10 mouse cellular contexts compared by ENCODE assay signal in the genomic region with DNA sequence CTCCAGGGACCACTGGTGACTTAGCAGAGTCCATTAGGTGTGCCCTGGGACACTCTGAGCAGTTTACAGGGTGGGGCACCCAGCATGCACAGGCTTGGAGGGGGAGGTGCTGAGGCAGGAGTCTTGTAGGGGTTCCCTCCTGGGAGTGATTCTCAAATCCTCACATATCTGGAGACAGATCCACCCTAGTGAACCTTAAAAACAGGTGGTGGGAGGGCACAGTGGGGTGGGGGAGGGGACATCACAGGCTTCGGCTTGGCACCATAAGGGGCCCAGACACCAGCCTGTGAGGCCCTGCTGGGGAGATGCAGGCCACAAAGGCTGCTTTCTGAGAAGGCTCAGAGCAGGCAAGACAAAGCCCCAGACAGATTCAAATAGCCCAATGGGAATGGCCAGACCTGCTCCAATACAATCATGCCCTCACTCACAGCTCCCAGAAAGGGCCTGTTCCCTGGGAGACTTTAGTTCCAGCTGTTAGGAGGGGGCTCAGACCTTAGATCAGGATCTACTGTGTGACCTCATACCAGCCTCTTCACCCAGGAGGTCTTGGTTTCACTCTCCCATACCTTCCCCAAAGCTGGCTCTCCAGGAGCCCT. TPM values are rescaled to one million over a fixed set of nuclear protein-coding genes. Genes with fewer than 3 reads are reported as not detected.
DNase-seq lines count a peak whose midpoint lies in the region; ATAC-seq lines count a peak whose summit lies in the region.
"Had no signal": no experiment of that assay in that cellular context is flagged by ENCODE, and none has a peak within 500 bp of the region (broad histone marks: within the 10 kb centered on the region; RNA-seq: fewer than 3 reads in every experiment).

No protein-coding gene starts in this region.

- ATAC-seq in kidney, embryonic 14.5 days (ENCODE audit: low FRiP score, low TSS enrichment): no peak
- peak; percentile 48; the same call in 1 of the 2 replicates for ATAC-seq in embryonic facial prominence, embryonic 11.5 days (replicated peaks; ENCODE audit: insufficient number of reproducible peaks, low FRiP score, low TSS enrichment, low read depth)
- ATAC-seq in limb, embryonic 11.5 days (ENCODE audit: insufficient number of reproducible peaks, low FRiP score, low TSS enrichment, low read depth): no peak

- peak overlapping the region; percentile 23; the same call in 1 of the 2 replicates for H3K9ac ChIP-seq in kidney, embryonic 14.5 days (ENCODE audit: low read depth, low read length)
- H3K9ac ChIP-seq in embryonic facial prominence, embryonic 11.5 days (replicated peaks; ENCODE audit: low read length): peak overlapping the region; percentile 1; the same call in 1 of the 2 replicates
- peak overlapping the region; percentile 32 for H3K9ac ChIP-seq in limb, embryonic 11.5 days (ENCODE audit: low read length)

- no peaks in the 10 kb centered on the region for H3K36me3 ChIP-seq in kidney, embryonic 14.5 days (ENCODE audit: control insufficient read depth, insufficient read depth, low read length)
- no peaks in the 10 kb centered on the region for H3K36me3 ChIP-seq in embryonic facial prominence, embryonic 11.5 days (replicated peaks; ENCODE audit: control insufficient read depth, insufficient read depth, low read depth, low read length)
- no peaks in the 10 kb centered on the region for H3K36me3 ChIP-seq in limb, embryonic 11.5 days (ENCODE audit: control insufficient read depth, insufficient read depth, low read length)

- no peaks in the 10 kb centered on the region for H3K9me3 ChIP-seq in kidney, embryonic 14.5 days (ENCODE audit: control insufficient read depth, low read length)
- no peaks in the 10 kb centered on the region for H3K9me3 ChIP-seq in embryonic facial prominence, embryonic 11.5 days (replicated peaks; ENCODE audit: control insufficient read depth, low read length)
- no peaks in the 10 kb centered on the region for H3K9me3 ChIP-seq in limb, embryonic 11.5 days (ENCODE audit: control insufficient read depth, low read length)

- H3K4me3 ChIP-seq in kidney, embryonic 14.5 days (ENCODE audit: low read length): no peak overlapping the region
- H3K4me3 ChIP-seq in embryonic facial prominence, embryonic 11.5 days (ENCODE audit: low read depth, low read length): no peak overlapping the region
- no peak overlapping the region for H3K4me3 ChIP-seq in limb, embryonic 11.5 days (ENCODE audit: low read depth, low read length)

- H3K4me1 ChIP-seq in kidney, embryonic 14.5 days (ENCODE audit: control insufficient read depth, insufficient read depth, low read length): peaks cover 40% of the 10 kb centered on the region
- peaks cover 2% of the 10 kb centered on the region for H3K4me1 ChIP-seq in embryonic facial prominence, embryonic 11.5 days (ENCODE audit: control insufficient read depth, insufficient read depth, low read length)
- peaks cover 20% of the 10 kb centered on the region for H3K4me1 ChIP-seq in limb, embryonic 11.5 days (ENCODE audit: control insufficient read depth, insufficient read depth, low read length)

- no peaks in the 10 kb centered on the region for H3K27me3 ChIP-seq in kidney, embryonic 14.5 days (ENCODE audit: control insufficient read depth, insufficient read depth, low read length)
- H3K27me3 ChIP-seq in embryonic facial prominence, embryonic 11.5 days (ENCODE audit: control insufficient read depth, insufficient read depth, low read length): no peaks in the 10 kb centered on the region
- H3K27me3 ChIP-seq in limb, embryonic 11.5 days (ENCODE audit: control insufficient read depth, insufficient read depth, low read length): no peaks in the 10 kb centered on the region

- H3K4me2 ChIP-seq in kidney, embryonic 14.5 days (replicated peaks; ENCODE audit: low read depth, low read length): no peak overlapping the region
- peak overlapping the region; percentile 19; the same call in 1 of the 2 replicates for H3K4me2 ChIP-seq in embryonic facial prominence, embryonic 11.5 days (ENCODE audit: low read depth, low read length)
- H3K4me2 ChIP-seq in limb, embryonic 11.5 days (ENCODE audit: low read depth, severe bottlenecking): no peak overlapping the region

- no peak for DNase-seq in kidney, postnatal 14 days
- DNase-seq in embryonic facial prominence, embryonic 11.5 days (ENCODE audit: low spot score): no peak
- no peak for DNase-seq in limb, embryonic 11.5 days (ENCODE audit: low spot score)
- DNase-seq in retina, embryonic 14.5 days (ENCODE audit: low spot score): peak; percentile 49
- DNase-seq in adrenal gland, postnatal 4 days (ENCODE audit: low spot score in 2 of 2): no peak
- no peak for DNase-seq in kidney, postnatal 4 days
- no peak for DNase-seq in right cerebral cortex, adult 2 months (ENCODE audit: low spot score in 2 of 2)
- DNase-seq: cerebellum, postnatal 25 days had no signal

- WGBS in kidney, embryonic 14.5 days: 33% methylated on average over 1 of the region's 1 CpGs
- 55% methylated on average over 1 of the region's 1 CpGs for WGBS in embryonic facial prominence, embryonic 11.5 days
- 7% methylated on average over 1 of the region's 1 CpGs for WGBS in limb, embryonic 11.5 days

- no peak overlapping the region for H3K27ac ChIP-seq in kidney, embryonic 14.5 days (ENCODE audit: low read depth, low read length)
- H3K27ac ChIP-seq in embryonic facial prominence, embryonic 11.5 days (replicated peaks; ENCODE audit: low read depth, low read length): no peak overlapping the region
- H3K27ac ChIP-seq in limb, embryonic 11.5 days (replicated peaks; ENCODE audit: low read depth, low read length): 0 out of 2 replicates have a peak overlapping the region, but pooled peaks have one; percentile 18

RNA-seq across cellular contexts. Expression of a gene that starts 6.5 kb away (rescaled TPM):
- 10.2 and 18.4 TPM in 2 replicates for polyA plus RNA-seq in kidney, embryonic 14.5 days (2014; fragmentation: Nextera tagmentation; extraction: Ambion mirVana)
- 8.4 and 9.4 TPM in 2 replicates for polyA plus RNA-seq in embryonic facial prominence, embryonic 11.5 days (2014; fragmentation: Nextera tagmentation; extraction: Ambion mirVana)
- polyA plus RNA-seq in limb, embryonic 11.5 days (2014; fragmentation: Nextera tagmentation; extraction: Ambion mirVana): 7.4 and 7.7 TPM in 2 replicates
- total RNA-seq in adrenal gland, postnatal 4 days (2021): 10 to 100 TPM; 46.6 to 57.7 TPM

RNA-seq across cellular contexts. Expression of a gene that starts 45.3 kb away (rescaled TPM):
- 21.1 and 25.9 TPM in 2 replicates for polyA plus RNA-seq in kidney, embryonic 14.5 days (2014; fragmentation: Nextera tagmentation; extraction: Ambion mirVana)
- polyA plus RNA-seq in embryonic facial prominence, embryonic 11.5 days (2014; fragmentation: Nextera tagmentation; extraction: Ambion mirVana): 34.5 and 37.2 TPM in 2 replicates
- 33.9 and 36.2 TPM in 2 replicates for polyA plus RNA-seq in limb, embryonic 11.5 days (2014; fragmentation: Nextera tagmentation; extraction: Ambion mirVana)
- 10 to 100 TPM; 10.1 to 12.2 TPM for total RNA-seq in adrenal gland, postnatal 4 days (2021)

RNA-seq across cellular contexts. Expression of a gene that starts 45.4 kb away (rescaled TPM):
- polyA plus RNA-seq in kidney, embryonic 14.5 days (2014; fragmentation: Nextera tagmentation; extraction: Ambion mirVana): 11.9 and 12.1 TPM in 2 replicates
- 10.1 and 10.9 TPM in 2 replicates for polyA plus RNA-seq in embryonic facial prominence, embryonic 11.5 days (2014; fragmentation: Nextera tagmentation; extraction: Ambion mirVana)
- polyA plus RNA-seq in limb, embryonic 11.5 days (2014; fragmentation: Nextera tagmentation; extraction: Ambion mirVana): 9.7 and 10.7 TPM in 2 replicates
- 1 to 10 TPM; 4.5 to 4.8 TPM for total RNA-seq in adrenal gland, postnatal 4 days (2021)

RNA-seq across cellular contexts. Expression of a gene that starts 59.4 kb away (rescaled TPM):
- not detected in 2 replicates for polyA plus RNA-seq in kidney, embryonic 14.5 days (2014; fragmentation: Nextera tagmentation; extraction: Ambion mirVana)
- polyA plus RNA-seq in embryonic facial prominence, embryonic 11.5 days (2014; fragmentation: Nextera tagmentation; extraction: Ambion mirVana): not detected in 2 replicates
- polyA plus RNA-seq in limb, embryonic 11.5 days (2014; fragmentation: Nextera tagmentation; extraction: Ambion mirVana): 0.40 TPM in 1 of 2 replicates, not detected in the other
- total RNA-seq in adrenal gland, postnatal 4 days (2021): not detected
- total RNA-seq: monocyte, adult 5-6 weeks had no signal

RNA-seq across cellular contexts. Expression of a gene that starts 59.4 kb away (rescaled TPM):
- 34.7 and 38.1 TPM in 2 replicates for polyA plus RNA-seq in kidney, embryonic 14.5 days (2014; fragmentation: Nextera tagmentation; extraction: Ambion mirVana)
- 34.7 and 38.3 TPM in 2 replicates for polyA plus RNA-seq in embryonic facial prominence, embryonic 11.5 days (2014; fragmentation: Nextera tagmentation; extraction: Ambion mirVana)
- polyA plus RNA-seq in limb, embryonic 11.5 days (2014; fragmentation: Nextera tagmentation; extraction: Ambion mirVana): 43.7 and 43.9 TPM in 2 replicates
- total RNA-seq in adrenal gland, postnatal 4 days (2021): 10 to 100 TPM; 11.9 to 16.8 TPM
